Mouse (Mus musculus): Measurements from ENCODE around the gene Laptm5. TPM values are rescaled to one million over a fixed set of nuclear protein-coding genes. Genes with fewer than 3 reads are reported as not detected.

Gene Laptm5
- polyA plus RNA-seq, 1 experiment from 2014 or later, result 21.6 TPM

DNA sequence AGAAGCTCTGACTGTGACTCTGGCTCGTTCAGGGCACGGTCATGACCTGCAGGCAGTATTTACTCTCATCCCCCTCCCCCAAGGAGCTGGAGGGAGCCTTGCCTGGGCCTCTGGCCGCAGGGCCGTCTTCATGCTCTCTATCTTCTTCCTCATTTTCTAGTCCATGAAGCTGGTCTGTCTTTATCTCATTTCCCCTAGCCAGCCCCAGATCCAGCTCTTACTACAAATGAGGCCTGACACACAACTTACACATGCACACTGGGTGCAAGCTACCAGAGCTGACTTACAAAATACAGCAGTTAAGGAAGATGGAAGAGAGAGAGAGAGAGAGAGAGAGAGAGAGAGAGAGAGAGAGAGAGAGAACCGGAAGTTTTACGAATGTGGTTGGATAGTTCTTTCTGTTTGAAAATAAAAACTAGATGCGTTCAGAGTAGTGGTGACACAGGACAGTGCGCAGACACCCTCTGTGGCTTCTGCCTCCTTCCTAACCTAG is 10.6 kb upstream of the Laptm5 start:
- Histone ChIP-seq H3K4me3 (no peak overlapping the region), H3K9ac (replicated peaks) (no peak overlapping the region), H3K27ac (replicated peaks) (no peak overlapping the region), H3K4me1 (peaks cover 10% of the 10 kb centered on the region), H3K4me2 (replicated peaks) (no peak overlapping the region), H3K9me3 (no peaks in the 10 kb centered on the region), H3K27me3 (no peaks in the 10 kb centered on the region), H3K36me3 (no peaks in the 10 kb centered on the region)
- 73% methylated on average over 8 of the region's 8 CpGs for WGBS
- ATAC-seq (replicated peaks), result no peak

DNA sequence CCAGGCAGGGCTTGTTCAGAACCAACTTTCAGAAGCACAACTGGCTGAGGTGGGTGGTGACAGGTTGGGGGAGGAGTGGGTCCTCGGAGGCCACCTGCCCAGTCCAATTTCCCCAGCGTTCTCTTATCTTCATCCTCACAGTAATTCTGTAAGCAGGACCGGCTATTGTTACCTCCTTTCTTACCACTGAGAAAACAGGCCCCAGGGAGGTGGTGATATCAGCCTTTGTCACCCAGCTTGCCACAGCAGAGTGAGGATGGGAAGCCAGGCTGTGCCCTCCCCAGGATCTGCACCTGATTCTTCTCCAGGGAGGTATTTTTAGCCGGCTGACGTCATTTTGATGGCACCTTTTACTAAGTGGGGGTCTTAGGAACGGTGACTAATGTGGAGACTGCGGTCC is 7.9 kb upstream of the Laptm5 start:
- ATAC-seq (replicated peaks), result no peak
- 81% methylated on average over 7 of the region's 7 CpGs for WGBS
- H3K9ac ChIP-seq (replicated peaks), result no peak overlapping the region

DNA sequence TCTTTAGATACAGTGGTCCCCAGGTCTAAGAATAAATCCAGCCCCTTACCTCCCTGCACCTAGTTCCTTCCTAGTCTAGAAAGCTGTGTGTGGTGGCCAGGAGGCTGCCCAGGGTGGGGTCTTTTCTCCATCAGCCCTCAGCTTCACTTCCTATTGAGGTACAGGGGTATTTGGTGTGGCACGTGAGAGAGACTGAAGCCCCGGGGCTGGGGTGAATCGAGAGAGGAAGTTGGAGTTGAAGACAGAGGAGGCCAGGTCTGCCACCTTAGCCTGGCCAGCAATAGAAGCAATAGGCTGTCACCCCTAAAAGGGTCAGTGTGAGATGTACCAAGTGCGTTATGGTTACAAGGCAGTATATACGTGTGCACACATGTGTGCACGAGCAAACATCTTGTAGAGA is 7.0 kb upstream of the Laptm5 start:
- no peak overlapping the region for H3K4me3 ChIP-seq
- no peak overlapping the region for H3K27ac ChIP-seq (replicated peaks)
- WGBS, result 80% methylated on average over 6 of the region's 6 CpGs
- H3K4me1 ChIP-seq, result peaks cover 10% of the 10 kb centered on the region
- no peak overlapping the region for H3K4me2 ChIP-seq (replicated peaks)
- no peaks in the 10 kb centered on the region for H3K36me3 ChIP-seq
- H3K27me3 ChIP-seq, result no peaks in the 10 kb centered on the region
- no peak for ATAC-seq (replicated peaks)
- no peak overlapping the region for H3K9ac ChIP-seq (replicated peaks)
- no peaks in the 10 kb centered on the region for H3K9me3 ChIP-seq

More for the DNA sequence above, 7.9 kb upstream of the Laptm5 start:
- peaks cover 13% of the 10 kb centered on the region for H3K4me1 ChIP-seq
- no peaks in the 10 kb centered on the region for H3K36me3 ChIP-seq
- no peaks in the 10 kb centered on the region for H3K27me3 ChIP-seq
- H3K4me2 ChIP-seq (replicated peaks), result no peak overlapping the region
- H3K9me3 ChIP-seq, result no peaks in the 10 kb centered on the region
- no peak overlapping the region for H3K4me3 ChIP-seq
- H3K27ac ChIP-seq (replicated peaks), result no peak overlapping the region

DNA sequence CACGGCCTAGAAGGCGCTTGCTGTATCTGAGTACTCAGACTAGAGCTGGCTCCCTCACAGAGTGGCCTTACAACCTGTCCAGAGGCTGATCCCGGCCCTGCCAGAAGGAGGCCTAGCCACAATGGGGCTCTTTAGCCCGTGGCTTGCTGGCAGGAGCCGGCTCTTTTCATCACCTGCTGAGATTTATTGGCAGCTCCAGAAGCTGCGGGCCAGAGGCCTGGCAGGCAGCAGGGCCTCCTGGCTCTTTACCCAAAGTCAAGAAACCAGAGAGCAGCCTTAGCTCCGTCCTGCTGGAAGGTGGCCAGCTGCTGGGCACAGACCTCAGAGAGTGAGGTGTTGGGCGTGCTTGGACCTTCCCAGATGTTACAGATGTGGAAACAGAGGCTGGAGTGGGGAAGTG is 6.6 kb upstream of the Laptm5 start:
- H3K36me3 ChIP-seq, result no peaks in the 10 kb centered on the region
- H3K4me2 ChIP-seq (replicated peaks), result no peak overlapping the region
- no peak overlapping the region for H3K9ac ChIP-seq (replicated peaks)
- no peaks in the 10 kb centered on the region for H3K9me3 ChIP-seq
- 25% methylated on average over 8 of the region's 8 CpGs for WGBS
- H3K4me3 ChIP-seq, result no peak overlapping the region
- H3K4me1 ChIP-seq, result peaks cover 8% of the 10 kb centered on the region
- H3K27me3 ChIP-seq, result no peaks in the 10 kb centered on the region
- ATAC-seq (replicated peaks), result no peak
- H3K27ac ChIP-seq (replicated peaks), result no peak overlapping the region

DNA sequence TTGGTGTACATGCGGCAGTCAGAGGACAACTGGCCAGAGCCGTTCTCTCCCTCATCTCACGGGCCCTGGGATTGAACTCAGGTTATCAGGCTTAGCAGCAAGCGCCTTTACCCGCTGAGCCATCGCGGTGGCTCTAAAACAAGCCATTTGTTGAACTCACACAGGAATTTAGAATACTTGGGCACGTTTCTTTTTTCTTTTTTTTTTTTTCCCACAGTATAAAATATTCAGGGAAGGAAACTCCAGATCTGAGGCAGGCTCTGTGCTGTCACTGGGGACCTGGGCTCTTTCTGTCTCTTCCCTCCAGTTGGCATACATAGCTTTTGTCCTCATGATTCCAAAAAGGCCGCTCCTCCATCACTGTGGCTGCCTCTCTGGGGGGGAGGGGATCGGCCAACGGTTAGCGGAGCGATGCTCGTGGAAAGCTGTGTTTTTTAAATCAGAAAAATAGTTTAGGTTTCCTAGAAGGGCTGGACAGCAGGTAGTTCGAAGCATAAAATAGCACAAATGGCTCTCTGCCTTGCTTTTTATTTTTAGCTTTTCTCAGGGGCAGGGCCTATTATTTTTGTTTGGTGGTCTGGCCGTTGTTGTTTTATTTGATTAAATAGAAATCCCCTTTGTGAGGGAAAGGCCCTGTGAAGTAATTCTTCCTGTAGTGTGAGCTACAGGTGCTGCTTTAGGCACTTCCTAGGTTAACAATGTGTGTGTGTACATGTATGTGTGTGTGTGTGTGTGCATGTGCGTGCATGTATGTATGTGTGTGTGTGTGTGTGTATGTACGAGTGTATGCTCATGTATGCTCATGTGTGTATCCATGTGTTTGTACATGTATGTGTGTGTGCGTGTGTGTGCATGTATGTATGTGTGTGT is 5.5 kb upstream of the Laptm5 start:
- no peak overlapping the region for H3K4me3 ChIP-seq
- no peaks in the 10 kb centered on the region for H3K36me3 ChIP-seq
- H3K9ac ChIP-seq (replicated peaks), result no peak overlapping the region
- peaks cover 8% of the 10 kb centered on the region for H3K4me1 ChIP-seq
- H3K27me3 ChIP-seq, result no peaks in the 10 kb centered on the region
- no peak overlapping the region for H3K4me2 ChIP-seq (replicated peaks)
- no peak for ATAC-seq (replicated peaks)
- H3K27ac ChIP-seq (replicated peaks), result no peak overlapping the region
- 72% methylated on average over 19 of the region's 19 CpGs for WGBS
- no peaks in the 10 kb centered on the region for H3K9me3 ChIP-seq

DNA sequence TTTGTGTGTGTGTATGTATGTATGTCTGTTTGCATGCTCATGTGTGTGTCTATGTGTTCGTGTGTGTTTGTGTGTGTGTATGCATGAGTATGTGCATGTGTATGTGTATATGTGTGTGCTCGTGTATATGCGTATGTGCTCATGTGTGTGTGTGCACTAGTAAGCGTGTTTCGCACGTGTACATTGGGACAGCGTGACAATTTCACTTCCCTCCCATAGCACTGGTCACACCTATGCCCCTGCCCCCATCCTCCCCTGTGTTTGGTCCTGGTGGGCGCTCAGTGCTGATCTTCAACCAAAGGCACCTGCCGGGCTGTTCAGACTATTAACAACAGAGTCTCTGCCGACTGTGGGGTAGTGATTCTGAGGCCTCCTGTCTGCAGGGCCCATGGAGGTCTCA is 4.8 kb upstream of the Laptm5 start:
- Histone ChIP-seq H3K27me3 (no peaks in the 10 kb centered on the region), H3K27ac (replicated peaks) (no peak overlapping the region), H3K9ac (replicated peaks) (no peak overlapping the region), H3K4me2 (replicated peaks) (no peak overlapping the region), H3K9me3 (no peaks in the 10 kb centered on the region), H3K4me3 (no peak overlapping the region), H3K4me1 (peaks cover 8% of the 10 kb centered on the region), H3K36me3 (no peaks in the 10 kb centered on the region)
- ATAC-seq (replicated peaks), result no peak
- 89% methylated on average over 10 of the region's 10 CpGs for WGBS

DNA sequence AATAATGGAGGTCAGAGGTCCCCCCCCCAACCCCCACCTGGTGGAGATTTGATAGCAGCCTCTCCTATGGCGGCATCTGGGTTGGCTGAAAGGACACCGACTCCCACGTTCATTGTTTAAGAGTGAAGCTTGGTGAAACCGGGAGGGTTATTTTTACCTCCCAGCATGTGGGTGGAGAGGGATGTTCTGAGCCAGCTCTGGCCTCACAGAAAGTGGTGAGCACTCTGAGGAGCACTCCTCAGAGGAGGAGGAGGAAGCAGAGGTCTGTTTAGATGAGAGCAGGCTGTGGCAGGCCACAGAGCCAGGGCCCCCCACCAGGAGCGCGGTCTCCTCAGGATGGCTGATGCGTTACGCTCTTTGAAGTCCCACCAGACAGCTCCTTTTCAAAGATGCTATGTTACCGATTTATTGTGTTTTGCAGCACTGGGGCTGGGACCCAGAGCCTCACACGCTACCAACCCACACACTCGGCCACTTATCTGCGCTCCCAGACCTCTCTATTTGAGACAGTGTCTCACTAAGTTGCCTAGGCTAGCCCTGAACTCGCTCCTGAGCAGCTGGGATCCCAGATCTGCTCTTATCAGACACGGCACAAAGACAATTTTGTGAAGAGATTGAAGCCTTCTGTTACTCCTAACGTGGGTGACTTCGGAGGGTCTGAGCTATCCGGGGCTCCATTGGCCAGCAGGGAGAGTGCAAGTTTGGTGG is 3.6 kb upstream of the Laptm5 start:
- no peak overlapping the region for H3K4me2 ChIP-seq (replicated peaks)
- ATAC-seq (replicated peaks), result no peak
- WGBS, result 64% methylated on average over 17 of the region's 17 CpGs
- no peak overlapping the region for H3K4me3 ChIP-seq
- no peaks in the 10 kb centered on the region for H3K9me3 ChIP-seq
- H3K9ac ChIP-seq (replicated peaks), result no peak overlapping the region
- no peak overlapping the region for H3K27ac ChIP-seq (replicated peaks)
- H3K36me3 ChIP-seq, result no peaks in the 10 kb centered on the region
- H3K27me3 ChIP-seq, result no peaks in the 10 kb centered on the region
- H3K4me1 ChIP-seq, result peaks cover 8% of the 10 kb centered on the region

DNA sequence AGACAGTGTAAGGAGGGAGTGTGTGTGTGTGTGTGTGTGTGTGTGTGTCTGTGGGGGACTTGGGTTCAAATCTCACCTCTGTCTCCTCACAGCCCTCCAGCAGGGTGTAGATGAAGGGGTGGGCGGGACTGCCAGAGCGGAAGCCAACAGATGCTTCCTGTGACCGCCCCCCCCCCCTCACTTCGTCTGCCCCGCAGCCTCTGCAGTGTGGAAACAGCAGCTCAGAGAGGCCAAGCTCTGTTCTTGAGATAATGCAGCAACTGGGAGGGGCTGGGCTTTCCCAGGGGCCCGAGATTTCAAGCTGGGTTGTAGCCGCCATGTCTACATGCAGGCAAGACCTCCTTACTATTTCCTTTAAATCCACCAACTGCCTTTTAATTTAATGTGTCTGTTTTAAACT is 2.3 kb upstream of the Laptm5 start:
- H3K9me3 ChIP-seq, result no peaks in the 10 kb centered on the region
- no peaks in the 10 kb centered on the region for H3K27me3 ChIP-seq
- H3K36me3 ChIP-seq, result no peaks in the 10 kb centered on the region
- H3K9ac ChIP-seq (replicated peaks), result no peak overlapping the region
- H3K4me1 ChIP-seq, result peaks cover 8% of the 10 kb centered on the region
- H3K4me2 ChIP-seq (replicated peaks), result no peak overlapping the region
- H3K4me3 ChIP-seq, result no peak overlapping the region
- H3K27ac ChIP-seq (replicated peaks), result no peak overlapping the region
- 46% methylated on average over 7 of the region's 7 CpGs for WGBS
- ATAC-seq (replicated peaks), result no peak

DNA sequence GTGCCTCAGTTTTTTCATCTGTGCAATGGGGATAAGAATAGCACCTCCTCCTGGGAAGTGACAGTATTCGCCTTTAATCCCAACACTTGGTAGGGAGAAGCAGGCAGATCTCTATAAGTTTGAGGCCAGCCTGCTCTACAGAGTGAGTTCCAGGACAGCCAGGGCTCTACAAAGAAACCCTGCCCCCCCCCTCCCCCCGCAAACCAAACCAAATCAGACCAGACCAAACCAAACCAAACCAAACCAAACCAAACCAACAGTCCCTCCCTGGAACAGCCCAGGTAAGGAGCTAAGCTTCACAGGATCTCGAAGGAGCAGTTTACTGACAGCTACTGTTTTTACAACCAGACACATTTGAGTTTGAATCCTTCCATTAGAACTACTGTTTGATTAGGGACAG is 299 bp upstream of the Laptm5 start:
- Histone ChIP-seq H3K4me3 (no peak overlapping the region), H3K9me3 (no peaks in the 10 kb centered on the region), H3K27ac (replicated peaks) (no peak overlapping the region), H3K36me3 (no peaks in the 10 kb centered on the region), H3K27me3 (no peaks in the 10 kb centered on the region), H3K4me1 (no peaks in the 10 kb centered on the region), H3K9ac (replicated peaks) (no peak overlapping the region), H3K4me2 (replicated peaks) (no peak overlapping the region)
- no peak for ATAC-seq (replicated peaks)
- WGBS, result 91% methylated on average over 3 of the region's 3 CpGs

DNA sequence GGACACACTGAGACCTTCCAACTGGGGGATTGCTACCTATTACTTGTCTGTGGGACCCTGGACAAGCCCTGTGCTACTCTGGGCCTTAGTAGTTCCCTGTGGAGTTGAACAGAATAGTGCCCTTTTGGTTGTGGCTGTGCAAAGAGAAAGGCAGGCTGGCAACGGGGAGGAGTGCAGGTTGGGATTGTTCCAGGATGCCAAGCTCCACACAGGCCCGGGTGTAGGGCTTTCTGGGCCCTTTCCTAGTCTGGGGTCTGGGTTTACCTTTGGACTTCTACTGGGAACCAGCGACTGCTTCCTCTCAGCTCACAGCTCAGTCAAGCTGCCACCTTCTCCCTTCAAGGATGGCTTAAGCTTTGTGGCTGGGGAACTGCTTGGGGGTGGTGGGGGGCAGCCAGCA is 586 bp downstream of the Laptm5 start:
- Histone ChIP-seq H3K9ac (replicated peaks) (no peak overlapping the region), H3K27me3 (no peaks in the 10 kb centered on the region), H3K4me2 (replicated peaks) (no peak overlapping the region), H3K9me3 (no peaks in the 10 kb centered on the region), H3K4me3 (no peak overlapping the region), H3K36me3 (no peaks in the 10 kb centered on the region), H3K27ac (replicated peaks) (no peak overlapping the region), H3K4me1 (no peaks in the 10 kb centered on the region)
- 74% methylated on average over 3 of the region's 3 CpGs for WGBS
- no peak for ATAC-seq (replicated peaks)

DNA sequence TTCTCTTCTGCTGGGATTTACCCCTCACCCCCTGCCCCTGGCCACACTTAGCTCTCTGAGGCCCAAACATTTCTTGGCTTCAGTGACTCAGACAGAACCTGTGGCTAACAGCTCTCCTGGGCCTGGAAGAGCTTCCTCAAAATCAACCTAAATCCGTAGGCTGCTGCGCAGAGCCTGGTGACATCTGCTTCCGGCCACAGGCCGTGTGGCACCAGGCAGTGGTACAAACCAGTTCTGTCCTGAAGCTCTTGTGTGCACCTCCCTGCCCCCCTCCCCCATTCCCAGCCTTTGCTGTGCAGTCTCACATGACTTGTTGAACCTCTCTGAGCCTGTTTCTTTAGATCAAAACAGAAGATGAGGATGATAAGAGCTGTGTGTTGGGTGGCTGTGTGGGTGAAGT is 1.1 kb downstream of the Laptm5 start:
- WGBS, result 86% methylated on average over 4 of the region's 4 CpGs
- H3K36me3 ChIP-seq, result no peaks in the 10 kb centered on the region
- H3K27me3 ChIP-seq, result no peaks in the 10 kb centered on the region
- no peak overlapping the region for H3K4me2 ChIP-seq (replicated peaks)
- H3K9ac ChIP-seq (replicated peaks), result no peak overlapping the region
- H3K4me3 ChIP-seq, result no peak overlapping the region
- no peaks in the 10 kb centered on the region for H3K9me3 ChIP-seq
- H3K27ac ChIP-seq (replicated peaks), result no peak overlapping the region
- H3K4me1 ChIP-seq, result no peaks in the 10 kb centered on the region
- ATAC-seq (replicated peaks), result no peak

DNA sequence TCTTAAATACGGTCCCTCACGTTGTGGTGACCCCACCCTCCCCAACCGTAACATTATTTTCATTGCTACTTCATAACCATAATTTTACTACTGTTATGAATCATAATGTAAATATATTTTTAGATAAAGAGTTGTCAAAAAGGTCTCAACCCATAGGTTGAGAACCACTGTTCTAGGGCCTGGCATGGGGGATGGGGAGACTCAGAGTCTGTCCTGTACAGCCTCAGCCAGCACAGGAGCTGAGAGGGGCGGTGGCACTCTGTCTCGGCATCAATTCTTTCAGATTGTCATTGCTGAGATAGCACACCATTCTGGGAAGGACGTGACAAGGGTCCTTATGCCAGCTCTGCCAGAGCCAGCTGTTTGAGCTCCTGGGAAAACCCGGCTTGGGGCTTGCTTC is 1.6 kb downstream of the Laptm5 start:
- H3K27ac ChIP-seq (replicated peaks), result no peak overlapping the region
- ATAC-seq (replicated peaks), result no peak
- H3K4me1 ChIP-seq, result peaks cover 3% of the 10 kb centered on the region; the same call in 1 of the 2 replicates
- no peaks in the 10 kb centered on the region for H3K36me3 ChIP-seq
- no peak overlapping the region for H3K9ac ChIP-seq (replicated peaks)
- H3K4me2 ChIP-seq (replicated peaks), result no peak overlapping the region
- WGBS, result 75% methylated on average over 7 of the region's 7 CpGs
- no peaks in the 10 kb centered on the region for H3K9me3 ChIP-seq
- H3K4me3 ChIP-seq, result no peak overlapping the region
- no peaks in the 10 kb centered on the region for H3K27me3 ChIP-seq

Data from forebrain, embryonic 15.5 days (tissue).